Mouse (Mus musculus) subcutaneous adipose tissue, adult 2 months (tissue): ENCODE data around the gene Rpl26. TPM values are rescaled to one million over a fixed set of nuclear protein-coding genes. Genes with fewer than 3 reads are reported as not detected.

Experiments
- polyA plus RNA-seq: library from polyadenylated mRNA; depleted of rRNA; stranded (reverse); fragments of >200 nt; gene quantifications from 2 replicates; pipeline ENCODE4 v1.2.3, GENCODE M21; 2012; ENCODE audit warnings: low replicate concordance; rRNA removed

Rpl26 gene
- polyA plus RNA-seq = 1,054 and 2,025 TPM in 2 replicates

GRCm38 (mm10) chr11:68901351-68902046 lies at the start of gene Rpl26:
Gene Rpl26 (plus strand): TSS chr11:68901583.

GRCm38 (mm10) chr11:68871748-68872147 lies 29.6 kb upstream of the Rpl26 start, which contains the start of gene Ndel1:
Gene Ndel1 (minus strand): TSS chr11:68871858.

GRCm38 (mm10) chr11:68888253-68888652 lies 13.1 kb upstream of the Rpl26 start, which contains the start of gene Rnf222:
Gene Rnf222 (plus strand): TSS chr11:68888553.

GRCm38 (mm10) chr11:68926981-68927380 lies 25.6 kb downstream of the Rpl26 start, which contains the start of gene Odf4:
Gene Odf4 (minus strand): TSS chr11:68927081.

Other genes starting within 250 kb of the Rpl26 start
- gene Myh10, start 210.0 kb upstream of the Rpl26 start, polyA plus RNA-seq = 24.0 and 97.6 TPM in 2 replicates
- gene Ndel1, start 29.7 kb upstream of the Rpl26 start, polyA plus RNA-seq = 72.8 and 73.3 TPM in 2 replicates
- not detected in 2 replicates for gene Rnf222, start 13.0 kb upstream of the Rpl26 start, polyA plus RNA-seq
- gene Odf4, start 25.5 kb downstream of the Rpl26 start, polyA plus RNA-seq = 0.24 and 0.30 TPM in 2 replicates
- gene Arhgef15, start 55.9 kb downstream of the Rpl26 start, polyA plus RNA-seq = 51.6 and 87.1 TPM in 2 replicates
- 56.5 and 113 TPM in 2 replicates for gene Slc25a35, start 66.5 kb downstream of the Rpl26 start, polyA plus RNA-seq
- 21.1 and 40.6 TPM in 2 replicates for gene Rangrf, start 73.6 kb downstream of the Rpl26 start, polyA plus RNA-seq
- gene Pfas, start 106.9 kb downstream of the Rpl26 start, polyA plus RNA-seq = 10.0 and 25.2 TPM in 2 replicates
- gene Ctc1, start 114.3 kb downstream of the Rpl26 start, polyA plus RNA-seq = 28.6 and 48.0 TPM in 2 replicates
- 4.3 and 22.5 TPM in 2 replicates for gene Aurkb, start 144.1 kb downstream of the Rpl26 start, polyA plus RNA-seq
- 16.4 and 22.0 TPM in 2 replicates for gene Borcs6, start 158.1 kb downstream of the Rpl26 start, polyA plus RNA-seq
- gene Tmem107, start 169.2 kb downstream of the Rpl26 start, polyA plus RNA-seq = 15.9 and 42.3 TPM in 2 replicates
- gene Vamp2, start 186.9 kb downstream of the Rpl26 start, polyA plus RNA-seq = 99.7 and 132 TPM in 2 replicates
- gene Per1, start 193.6 kb downstream of the Rpl26 start, polyA plus RNA-seq = 20.2 and 56.0 TPM in 2 replicates
- 0.14 and 0.26 TPM in 2 replicates for gene Hes7, start 218.8 kb downstream of the Rpl26 start, polyA plus RNA-seq
- 0.90 and 2.0 TPM in 2 replicates for gene 9130213A22Rik, start 221.0 kb downstream of the Rpl26 start, polyA plus RNA-seq
- 0.44 and 1.8 TPM in 2 replicates for gene Aloxe3, start 224.3 kb downstream of the Rpl26 start, polyA plus RNA-seq